Mouse (Mus musculus) forebrain, embryonic 13.5 days (tissue): ENCODE data around the gene Olfr331. TPM values are rescaled to one million over a fixed set of nuclear protein-coding genes. Genes with fewer than 3 reads are reported as not detected.
"Not testable (repeated sequence)": the region's sequence is repeated elsewhere in the genome, so short reads cannot be mapped to it uniquely, and the experiment has no call there.

Experiments used
- ATAC-seq: fragments of 200-750 bp; cut with Nextera tagmentation; 2 replicates; pipeline ENCODE4 v1.8.0; 2017
- H3K27ac ChIP-seq: fragments of 300-500 bp; sonication (generic); 2 replicates; pipeline ENCODE4 v1.5.1; 2015; ENCODE audit warnings: inconsistent platforms, mild to moderate bottlenecking, moderate library complexity
- H3K27me3 ChIP-seq: fragments of 300-500 bp; sonication (generic); 2 replicates; pipeline ENCODE4 v1.6.1; 2015; ENCODE audit warnings: mild to moderate bottlenecking, inconsistent platforms
- H3K36me3 ChIP-seq: fragments of 300-500 bp; sonication (generic); 2 replicates; pipeline ENCODE4 v1.6.1; 2015; ENCODE audit warnings: mild to moderate bottlenecking, inconsistent platforms; ENCODE audit not compliant: poor library complexity, severe bottlenecking
- H3K4me1 ChIP-seq: fragments of 300-500 bp; sonication (generic); 2 replicates; pipeline ENCODE4 v1.6.1; 2015; ENCODE audit warnings: inconsistent platforms
- H3K4me2 ChIP-seq: fragments of 300-500 bp; sonication (generic); 2 replicates; pipeline ENCODE4 v1.6.1; 2015; ENCODE audit warnings: inconsistent platforms, mild to moderate bottlenecking, moderate library complexity
- H3K4me3 ChIP-seq: fragments of 300-500 bp; sonication (generic); 2 replicates; pipeline ENCODE4 v1.5.1; 2015; ENCODE audit warnings: mild to moderate bottlenecking, inconsistent platforms
- H3K9ac ChIP-seq: fragments of 300-500 bp; sonication (generic); 2 replicates; pipeline ENCODE4 v1.6.1; 2015; ENCODE audit warnings: mild to moderate bottlenecking, inconsistent platforms
- H3K9me3 ChIP-seq: fragments of 300-500 bp; sonication (generic); replicated peaks from 2 replicates; pipeline ENCODE4 v1.6.1; 2016; ENCODE audit warnings: inconsistent platforms
- WGBS: fragments of 180-500 bp; shearing (Covaris S2); methylation state at CpG from one replicate; pipeline ENCODE4 v1.1.7; 2015; 5-methylcytosine and 5-hydroxymethylcytosine counted together
- polyA plus RNA-seq: library from polyadenylated mRNA; unstranded; fragments of >200 nt; fragmentation: Nextera tagmentation; extraction: Ambion mirVana; gene quantifications from 2 replicates; pipeline ENCODE4 v1.2.1, GENCODE M21; 2015

Olfr331 gene
- not detected in 2 replicates for polyA plus RNA-seq

DNA sequence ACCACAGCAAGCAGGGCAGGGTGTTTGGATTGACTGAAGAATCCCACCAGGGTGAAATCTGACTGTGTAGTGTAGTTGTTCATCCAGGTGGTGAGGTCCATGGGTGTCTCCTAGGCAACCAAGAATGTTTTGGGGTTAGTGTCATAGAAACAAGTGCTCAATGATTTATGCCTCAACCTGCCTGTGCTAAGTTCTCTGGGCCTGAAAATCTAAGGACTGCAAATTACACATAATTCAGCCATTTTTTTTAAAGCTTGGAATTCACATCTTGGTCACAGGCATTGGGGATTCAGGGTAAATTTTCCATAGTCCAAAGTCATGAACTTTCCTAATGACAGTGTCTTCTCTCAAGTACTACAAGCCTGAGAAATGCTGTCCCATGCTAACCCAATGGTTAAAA is at the start of gene Olfr331:
TSS of gene Olfr331 (minus strand) at position 101 of the 400 bp plus-strand sequence.
- not testable (repeated sequence) for H3K9me3 ChIP-seq, H3K4me3 ChIP-seq, H3K4me1 ChIP-seq, H3K27ac ChIP-seq, H3K4me2 ChIP-seq, H3K27me3 ChIP-seq, H3K9ac ChIP-seq, ATAC-seq, H3K36me3 ChIP-seq

DNA sequence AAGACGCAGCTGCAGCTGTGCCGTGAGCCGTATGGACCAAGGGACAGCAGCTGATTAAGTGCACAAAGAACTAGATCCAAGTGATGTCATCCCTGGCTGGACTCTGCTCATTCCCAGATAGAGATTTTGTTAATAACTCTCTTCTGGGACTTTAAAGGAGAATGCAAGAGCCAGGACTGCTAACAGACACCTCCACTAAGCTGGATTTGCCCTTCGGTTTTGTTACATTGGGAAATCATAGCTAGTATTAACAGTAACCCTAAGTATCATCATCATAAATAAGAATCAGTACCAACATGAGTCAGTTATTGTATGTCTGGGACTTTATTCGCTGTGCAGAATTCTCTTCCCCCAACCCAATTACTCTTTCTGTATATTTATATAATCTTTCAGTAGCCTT is 44.0 kb upstream of the Olfr331 start, which contains the start of gene Olfr329-ps:
TSS of gene Olfr329-ps (minus strand) at position 101 of the 400 bp plus-strand sequence.
- no peaks in the 10 kb centered on the region for H3K36me3 ChIP-seq
- H3K9me3 ChIP-seq: no peaks in the 10 kb centered on the region
- WGBS: 85% methylated on average over 5 of the region's 5 CpGs
- H3K27ac ChIP-seq: no peak within 1 kb of the TSS
- ATAC-seq: no peak
- H3K4me1 ChIP-seq: no peaks in the 10 kb centered on the region
- no peak within 1 kb of the TSS for H3K4me3 ChIP-seq
- no peak within 1 kb of the TSS for H3K4me2 ChIP-seq
- no peaks in the 10 kb centered on the region for H3K27me3 ChIP-seq
- no peak within 1 kb of the TSS for H3K9ac ChIP-seq

DNA sequence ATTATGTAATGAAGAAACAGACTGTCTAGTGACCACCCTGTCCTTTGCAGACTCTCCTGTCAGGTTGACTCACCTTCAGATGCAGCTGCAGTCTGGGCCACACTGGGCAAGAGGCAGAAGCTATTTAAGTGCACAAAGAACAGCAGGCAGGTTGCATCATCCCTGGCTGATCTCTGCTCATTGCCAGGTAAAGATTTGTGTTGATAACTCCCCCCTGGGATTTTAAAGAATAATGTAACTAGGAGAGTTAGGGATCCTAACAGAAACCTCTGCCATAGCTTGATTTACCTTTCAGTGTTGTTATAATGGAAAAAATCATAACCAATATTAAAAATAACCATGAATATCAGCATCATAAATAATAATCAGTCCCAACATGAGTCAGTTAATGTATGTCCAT is 32.4 kb upstream of the Olfr331 start, which contains the start of gene Olfr330:
TSS of gene Olfr330 (minus strand) at position 101 of the 400 bp plus-strand sequence.
- not testable (repeated sequence) for H3K4me2 ChIP-seq, H3K27ac ChIP-seq, H3K4me3 ChIP-seq, H3K9ac ChIP-seq, H3K36me3 ChIP-seq, H3K27me3 ChIP-seq, H3K9me3 ChIP-seq, ATAC-seq, H3K4me1 ChIP-seq

DNA sequence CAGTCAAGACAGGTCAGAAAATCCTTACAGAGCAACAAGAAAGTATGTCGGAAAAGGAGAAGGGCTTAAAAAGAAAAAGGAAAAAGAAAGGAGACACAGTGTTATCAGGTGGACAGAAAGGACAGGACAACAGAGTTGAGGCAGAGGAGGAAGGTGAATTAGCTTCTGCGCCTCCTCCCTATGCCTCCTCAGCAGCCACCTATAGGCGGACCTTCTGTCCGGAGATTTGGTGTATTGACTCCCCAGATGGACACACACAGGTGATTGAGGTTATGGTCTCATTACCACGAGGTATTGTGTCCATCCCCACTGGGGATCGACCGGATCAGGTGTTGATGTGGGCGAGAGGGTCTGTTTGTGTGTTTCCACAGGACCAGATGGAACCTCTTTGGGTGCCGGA is 17.4 kb upstream of the Olfr331 start:
- H3K9ac ChIP-seq, H3K27me3 ChIP-seq, H3K4me2 ChIP-seq, H3K27ac ChIP-seq, H3K36me3 ChIP-seq, H3K4me3 ChIP-seq, H3K4me1 ChIP-seq, H3K9me3 ChIP-seq, ATAC-seq: not testable (repeated sequence)
- WGBS: 88% methylated on average over 8 of the region's 9 CpGs

DNA sequence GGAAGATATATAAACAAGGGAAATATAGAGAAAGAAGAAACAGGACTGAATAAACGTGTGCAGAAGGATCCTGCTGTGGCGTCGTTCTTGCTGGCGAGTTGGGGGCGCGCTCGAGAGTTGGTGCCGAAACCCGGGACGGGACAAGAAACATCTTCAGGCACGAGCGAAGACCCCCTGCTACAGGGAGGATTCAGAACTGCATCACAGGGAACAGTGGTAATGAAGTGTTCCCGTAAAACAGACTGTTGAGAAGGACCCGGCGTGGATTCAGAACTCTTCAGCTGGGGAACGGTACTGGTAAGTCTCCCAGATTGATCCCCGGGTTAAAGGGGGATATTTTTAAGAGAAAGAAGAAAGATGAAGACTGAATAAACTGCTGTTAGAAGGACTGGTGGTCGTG is 16.5 kb upstream of the Olfr331 start:
- not testable (repeated sequence) for H3K4me3 ChIP-seq, H3K36me3 ChIP-seq, H3K27ac ChIP-seq, H3K4me2 ChIP-seq, H3K27me3 ChIP-seq, H3K9me3 ChIP-seq, ATAC-seq, H3K9ac ChIP-seq, H3K4me1 ChIP-seq
- 93% methylated on average over 18 of the region's 18 CpGs for WGBS

DNA sequence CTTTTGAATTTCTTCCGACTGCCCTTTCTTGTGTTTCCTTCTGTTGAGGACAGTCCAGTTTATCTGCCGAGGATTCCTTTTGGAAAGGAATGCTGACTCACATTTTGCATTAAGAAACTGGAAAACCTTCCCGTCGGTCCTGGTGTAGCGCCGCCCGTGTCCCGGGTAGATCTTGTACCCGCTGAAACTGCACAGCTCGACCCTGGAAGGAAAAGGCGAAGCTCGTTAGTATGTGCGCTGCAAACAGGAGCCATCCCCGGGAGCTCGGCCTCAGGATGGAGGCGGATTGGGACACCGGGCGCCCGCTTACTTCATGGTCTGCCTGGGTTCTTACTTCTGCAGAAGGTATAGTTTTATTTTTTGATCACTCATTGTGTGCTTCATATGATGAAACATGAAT is 6.7 kb upstream of the Olfr331 start:
- not testable (repeated sequence) for H3K4me2 ChIP-seq, H3K27me3 ChIP-seq, H3K27ac ChIP-seq, H3K9me3 ChIP-seq, H3K36me3 ChIP-seq, H3K4me1 ChIP-seq, H3K9ac ChIP-seq, H3K4me3 ChIP-seq, ATAC-seq
- WGBS: 84% methylated on average over 19 of the region's 19 CpGs

DNA sequence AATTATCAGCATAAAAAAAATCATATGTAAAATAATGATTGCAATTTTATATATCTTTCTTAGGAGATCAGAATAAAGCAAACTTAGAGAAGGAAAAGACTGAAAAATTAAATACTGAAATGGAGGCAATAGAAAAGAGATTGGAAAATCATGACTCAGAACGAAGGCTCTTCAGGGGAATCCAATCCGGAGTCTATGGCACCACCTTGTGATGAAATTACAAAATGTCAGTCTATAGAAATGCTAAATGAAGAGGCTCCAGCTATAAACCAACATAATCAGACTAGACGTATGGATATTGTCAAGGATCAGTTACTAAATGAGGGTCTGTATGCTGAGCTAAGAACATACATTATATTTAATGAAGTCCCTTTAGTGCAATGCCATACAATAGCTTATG is 3.1 kb downstream of the Olfr331 start:
- Histone ChIP-seq H3K27me3 (no peaks in the 10 kb centered on the region), H3K4me1 (no peaks in the 10 kb centered on the region), H3K9me3 (no peaks in the 10 kb centered on the region), H3K27ac (no peak overlapping the region), H3K4me3 (no peak overlapping the region), H3K4me2 (no peak overlapping the region), H3K36me3 (no peaks in the 10 kb centered on the region), H3K9ac (no peak overlapping the region)
- ATAC-seq: no peak
- 58% methylated on average over 3 of the region's 3 CpGs for WGBS

DNA sequence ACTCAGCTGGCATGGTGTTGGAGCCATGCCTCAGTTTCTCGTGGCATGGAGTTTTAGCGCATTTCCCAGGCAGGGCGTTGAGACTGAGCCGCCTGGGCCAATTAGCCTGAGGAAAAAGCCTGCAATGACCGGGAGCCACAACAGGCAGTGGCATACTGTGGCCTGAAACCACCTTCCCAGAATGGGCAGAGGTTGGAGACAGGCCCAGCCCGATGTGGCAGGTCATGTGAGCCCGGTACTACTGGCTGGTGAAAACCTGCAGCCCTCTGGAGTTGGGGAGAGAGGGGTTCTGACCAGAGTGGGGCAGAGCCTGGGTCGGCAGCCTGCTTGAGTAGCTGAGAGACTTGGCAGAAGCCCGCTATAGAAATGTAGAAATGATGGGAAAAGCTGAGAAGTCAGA is 3.6 kb downstream of the Olfr331 start:
- WGBS: 81% methylated on average over 9 of the region's 9 CpGs

DNA sequence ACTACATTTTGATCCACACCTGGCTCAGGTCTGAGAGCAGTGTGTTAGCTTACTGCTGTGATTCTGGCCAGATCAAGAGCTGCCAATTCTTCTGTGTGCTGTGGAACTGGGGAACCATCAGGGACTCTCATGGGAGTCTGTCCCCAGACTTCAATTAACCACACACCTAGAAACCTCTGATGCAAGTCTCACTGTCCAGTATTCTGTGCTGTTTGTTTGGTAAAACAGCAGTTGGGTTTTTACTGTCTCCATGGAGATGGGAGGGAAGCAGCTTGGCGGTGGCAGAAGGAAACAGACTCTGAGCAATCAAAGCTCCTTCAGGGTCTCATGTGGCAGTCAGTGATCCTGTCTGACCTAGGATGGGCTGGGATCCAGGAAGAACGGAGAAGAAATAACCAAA is 9.9 kb downstream of the Olfr331 start, which contains the start of gene Olfr332:
TSS of gene Olfr332 (minus strand) at position 101 of the 400 bp plus-strand sequence.
- Histone ChIP-seq H3K4me2 (no peak within 1 kb of the TSS), H3K36me3 (no peaks in the 10 kb centered on the region), H3K9ac (no peak within 1 kb of the TSS), H3K27me3 (no peaks in the 10 kb centered on the region), H3K4me3 (no peak within 1 kb of the TSS), H3K9me3 (no peaks in the 10 kb centered on the region), H3K4me1 (no peaks in the 10 kb centered on the region), H3K27ac (no peak within 1 kb of the TSS)
- 80% methylated on average over 2 of the region's 2 CpGs for WGBS
- no peak for ATAC-seq

More for the DNA sequence above, 3.6 kb downstream of the Olfr331 start:
- H3K27ac ChIP-seq: no peak overlapping the region
- no peak for ATAC-seq
- H3K9ac ChIP-seq: no peak overlapping the region
- no peak overlapping the region for H3K4me3 ChIP-seq
- no peaks in the 10 kb centered on the region for H3K4me1 ChIP-seq
- H3K9me3 ChIP-seq: no peaks in the 10 kb centered on the region
- H3K4me2 ChIP-seq: no peak overlapping the region
- H3K27me3 ChIP-seq: no peaks in the 10 kb centered on the region
- no peaks in the 10 kb centered on the region for H3K36me3 ChIP-seq

DNA sequence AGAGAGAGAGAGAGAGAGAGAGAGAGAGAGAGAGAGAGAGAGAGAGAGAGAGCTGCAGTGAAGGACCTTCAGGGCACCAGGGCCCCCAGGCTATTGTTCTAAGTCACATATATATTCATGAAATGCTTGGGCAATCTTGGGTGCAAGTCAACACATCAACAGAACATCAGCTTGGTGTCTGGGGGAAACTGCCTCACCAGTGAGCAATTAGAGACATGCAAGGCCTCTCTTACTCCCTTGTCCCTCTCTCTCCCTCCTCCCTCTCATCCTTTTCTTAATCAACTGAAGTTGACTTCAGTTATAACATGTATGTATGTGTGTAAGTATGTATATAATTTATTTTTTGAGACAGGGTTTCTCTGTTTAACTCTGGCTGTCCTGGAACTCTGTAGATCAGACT is 40.2 kb downstream of the Olfr331 start, which contains the start of gene Olfr30:
TSS of gene Olfr30 (minus strand) at position 101 of the 400 bp plus-strand sequence.
- Histone ChIP-seq H3K9me3 (no peaks in the 10 kb centered on the region), H3K36me3 (no peaks in the 10 kb centered on the region), H3K27ac (no peak within 1 kb of the TSS), H3K4me1 (no peaks in the 10 kb centered on the region), H3K9ac (no peak within 1 kb of the TSS), H3K4me2 (no peak within 1 kb of the TSS), H3K27me3 (no peaks in the 10 kb centered on the region), H3K4me3 (no peak within 1 kb of the TSS)
- ATAC-seq: no peak

DNA sequence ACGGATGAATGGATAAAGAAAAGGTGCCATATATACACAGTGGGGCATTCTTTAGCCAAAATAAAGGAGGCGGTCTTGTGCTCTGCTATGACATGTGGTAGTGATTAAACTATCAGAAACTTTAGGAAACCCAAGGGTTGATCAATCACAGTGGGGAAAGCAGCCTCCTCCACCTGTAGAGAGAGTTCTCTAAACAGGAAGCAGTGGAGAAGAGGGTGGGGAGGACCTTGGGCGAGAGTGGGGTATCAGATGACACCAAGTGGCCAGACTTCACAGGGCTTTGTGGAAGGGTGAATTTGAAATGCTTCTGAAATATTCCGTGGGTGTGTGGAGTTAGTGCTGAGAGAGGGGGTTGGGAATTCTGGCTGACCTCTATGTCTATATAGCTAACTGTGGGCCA is 48.8 kb downstream of the Olfr331 start:
- Histone ChIP-seq H3K36me3 (no peaks in the 10 kb centered on the region), H3K4me2 (no peak overlapping the region), H3K4me1 (no peaks in the 10 kb centered on the region), H3K9me3 (peaks cover 4% of the 10 kb centered on the region; the same call in 1 of the 2 replicates), H3K27ac (no peak overlapping the region), H3K4me3 (no peak overlapping the region), H3K9ac (no peak overlapping the region), H3K27me3 (no peaks in the 10 kb centered on the region)
- whole genome bisulfite sequencing: 72% methylated on average over 4 of the region's 4 CpGs
- ATAC-seq: no peak

DNA sequence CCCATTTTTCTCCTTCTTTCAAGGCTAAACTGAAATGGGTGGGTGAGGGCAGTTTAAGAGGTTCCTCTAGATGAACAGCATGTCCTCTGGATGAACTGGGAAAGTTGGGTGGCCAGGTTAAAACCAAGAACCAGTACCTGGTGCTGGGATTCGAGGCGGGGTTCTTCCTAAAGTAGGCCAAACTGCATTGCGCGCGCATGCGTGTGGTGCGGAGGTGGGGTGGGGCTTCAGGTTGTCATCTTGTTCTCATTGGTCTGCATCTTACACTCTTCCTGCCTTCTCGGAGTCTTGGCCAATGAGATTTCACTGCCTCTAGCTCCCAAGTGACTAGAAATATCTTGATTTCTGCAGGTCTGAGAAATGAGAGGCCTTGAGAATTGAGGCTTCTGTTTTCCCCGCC is 49.6 kb downstream of the Olfr331 start, which contains the start of gene Lypd9:
TSS of gene Lypd9 (minus strand) at position 165 of the 400 bp plus-strand sequence.
- H3K9me3 ChIP-seq: peaks cover 10% of the 10 kb centered on the region; the same call in 1 of the 2 replicates
- no peak within 1 kb of the TSS for H3K9ac ChIP-seq
- H3K27ac ChIP-seq: no peak within 1 kb of the TSS
- H3K4me3 ChIP-seq: no peak within 1 kb of the TSS
- no peak within 1 kb of the TSS for H3K4me2 ChIP-seq
- no peak for ATAC-seq
- no peaks in the 10 kb centered on the region for H3K4me1 ChIP-seq
- WGBS: 96% methylated on average over 9 of the region's 9 CpGs
- H3K27me3 ChIP-seq: no peaks in the 10 kb centered on the region
- no peaks in the 10 kb centered on the region for H3K36me3 ChIP-seq
